Mouse (Mus musculus) heart, postnatal 0 days (tissue): ENCODE measurements around the gene Olfr1359.
"Not testable (repeated sequence)": the region's sequence is repeated elsewhere in the genome, so short reads cannot be mapped to it uniquely, and the experiment has no call there.

Experiments
- CTCF ChIP-seq: IDR thresholded peaks from 2 replicates; pipeline ENCODE4 v1.5.1; 2016; ENCODE audit warnings: antibody characterized with exemption, control low read depth, low read depth
- EP300 ChIP-seq: IDR thresholded peaks from 2 replicates; pipeline ENCODE4 v1.6.1; 2016; ENCODE audit warnings: antibody characterized with exemption, low read depth

DNA sequence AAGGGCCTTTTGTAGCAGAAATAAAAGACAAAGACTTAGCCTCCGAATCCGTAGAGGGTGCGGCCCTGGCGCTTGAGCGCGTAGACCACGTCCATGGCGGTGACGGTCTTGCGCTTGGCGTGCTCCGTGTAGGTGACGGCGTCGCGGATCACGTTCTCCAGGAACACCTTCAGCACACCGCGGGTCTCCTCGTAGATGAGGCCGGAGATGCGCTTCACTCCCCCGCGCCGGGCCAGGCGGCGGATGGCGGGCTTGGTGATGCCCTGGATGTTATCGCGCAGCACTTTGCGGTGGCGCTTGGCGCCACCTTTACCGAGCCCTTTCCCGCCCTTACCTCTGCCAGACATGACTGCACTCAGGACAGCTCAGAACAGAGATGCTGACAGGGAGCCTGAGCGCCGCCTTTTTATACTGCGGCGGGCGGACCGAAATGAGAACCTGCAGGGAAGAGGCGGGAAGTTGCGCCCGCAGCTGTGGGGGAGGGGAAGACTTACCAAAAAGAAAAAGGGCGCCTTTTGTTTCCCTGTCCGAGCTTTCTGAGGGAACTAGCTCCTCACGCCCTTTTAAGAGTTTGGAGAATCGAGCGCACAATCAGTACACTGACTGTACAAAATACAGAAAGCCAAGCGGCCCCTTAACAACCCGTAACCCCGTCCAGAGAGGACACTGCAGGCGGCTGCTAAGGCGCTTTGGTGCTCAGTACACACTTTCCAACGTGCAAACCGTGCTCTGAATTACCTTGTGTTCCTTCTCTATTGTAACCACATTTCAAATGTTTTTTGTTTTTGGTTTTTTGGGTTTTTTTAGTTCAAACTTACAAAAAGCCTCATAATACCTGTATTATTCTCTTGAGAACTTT is 52.5 kb downstream of the Olfr1359 start, which contains the start of gene Hist1h4k:
- TF ChIP-seq CTCF, EP300: not testable (repeated sequence)
